Mouse (Mus musculus) urinary bladder, adult 18-20 months (tissue): ENCODE results near the gene Olfr1024.

Experiments
- DNase-seq, 2 experiments: peaks; one replicate each; pipeline ENCODE4 v3.0.0; 2022; ENCODE audit warnings: low spot score in 2 of 2, mixed read lengths in 2 of 2

Gene Olfr1024

DNA sequence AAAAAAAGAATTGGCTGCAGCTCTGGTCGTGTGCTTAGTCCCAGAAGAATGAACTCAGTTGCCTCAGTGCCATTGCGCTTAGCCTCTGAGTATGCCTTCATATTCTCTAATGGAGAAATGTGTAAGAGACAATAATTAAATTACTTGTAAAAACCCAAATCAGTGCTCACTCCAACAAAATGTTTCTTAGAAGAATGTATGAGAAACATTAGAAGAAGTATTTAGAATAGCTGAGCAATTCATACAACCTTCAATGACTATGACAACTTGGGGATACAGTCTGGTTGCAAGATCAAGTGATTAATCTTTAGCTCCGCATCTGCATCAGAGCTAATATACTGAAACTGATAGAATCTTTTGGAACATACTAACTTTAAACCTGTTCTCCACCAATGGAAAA, at the start of gene Olfr1024:
Olfr1024 (minus strand) TSS at position 101 of the 400 bp plus-strand sequence.
- DNase-seq = no peak

DNA sequence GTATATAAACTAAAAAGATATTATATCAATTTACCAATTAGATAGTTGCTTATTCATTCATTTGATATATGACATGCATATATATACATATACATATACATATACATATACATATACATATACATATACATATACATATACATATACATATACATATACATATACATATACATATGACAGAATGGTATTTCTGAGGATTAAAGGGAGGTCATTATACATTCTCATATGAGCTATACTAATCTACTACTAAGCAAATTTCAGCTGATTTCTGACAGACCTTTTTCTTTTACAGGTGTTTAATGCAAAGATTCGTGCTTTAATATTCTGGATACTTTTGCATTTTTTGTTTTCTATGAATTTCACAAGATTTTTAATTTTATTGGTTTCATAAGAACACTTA, 45.3 kb upstream of the Olfr1024 start, which contains the start of gene Olfr1028:
Olfr1028 (plus strand) TSS at position 301 of the 400 bp plus-strand sequence.
- no peak for DNase-seq

DNA sequence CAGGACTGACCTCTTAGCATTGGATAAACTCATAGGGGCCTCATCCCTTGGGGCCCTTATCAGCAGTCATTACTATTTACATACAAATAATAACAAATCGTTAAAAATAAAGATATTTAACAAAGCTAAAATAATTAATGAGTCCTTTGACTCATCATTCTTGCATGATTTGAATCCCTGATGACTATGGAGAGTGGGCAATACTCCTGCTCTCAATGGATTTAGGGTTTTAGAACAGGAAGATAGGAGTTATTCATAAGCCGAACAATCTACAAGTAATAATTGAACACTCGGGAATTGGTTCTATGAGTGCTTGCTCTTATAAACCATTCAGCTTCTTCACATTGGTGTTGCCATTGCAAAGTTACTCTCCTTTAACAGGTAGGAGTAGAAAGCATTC, 16.4 kb upstream of the Olfr1024 start, which contains the start of gene Olfr1026:
Olfr1026 (plus strand) TSS at position 301 of the 400 bp plus-strand sequence.
- DNase-seq = no peak

DNA sequence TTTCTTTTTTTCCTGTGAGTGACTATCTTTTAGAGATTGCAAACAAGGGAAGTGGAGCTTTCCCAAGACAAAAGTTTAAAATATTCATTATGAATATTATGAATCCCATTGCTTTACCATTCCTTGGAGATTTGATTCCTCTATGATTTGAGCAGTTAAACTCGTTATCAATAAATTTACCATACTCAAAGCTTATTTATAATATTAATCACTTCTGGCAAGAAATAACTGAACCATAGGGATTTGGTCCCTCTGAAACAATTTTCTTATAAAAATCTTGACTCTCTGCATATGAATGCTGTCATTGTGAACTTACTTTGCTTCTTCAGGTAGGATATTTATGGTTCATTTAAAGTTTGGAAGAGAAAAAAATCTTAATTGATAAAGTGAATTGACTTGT, 10.0 kb upstream of the Olfr1024 start, which contains the start of gene Olfr1025-ps1:
Olfr1025-ps1 (plus strand) TSS at position 301 of the 400 bp plus-strand sequence.
- no peak for DNase-seq

DNA sequence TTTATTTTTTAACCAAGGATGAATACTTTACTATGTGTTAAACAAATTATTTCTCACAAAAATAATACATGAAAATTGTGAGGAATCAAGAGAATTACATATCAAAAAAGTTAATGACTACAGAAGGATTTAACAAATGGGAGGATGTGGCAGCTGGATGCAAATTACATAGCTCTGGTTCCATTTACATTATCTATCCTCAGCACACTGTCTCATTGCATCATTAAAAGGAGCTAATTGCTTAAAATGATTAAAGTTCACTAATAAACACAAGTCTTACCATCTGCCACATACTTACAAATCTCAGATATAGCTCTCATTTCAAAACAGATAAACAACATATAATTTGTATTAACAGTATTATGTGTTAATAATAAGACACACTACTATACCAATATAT, 8.3 kb upstream of the Olfr1024 start:
- no peak for DNase-seq

DNA sequence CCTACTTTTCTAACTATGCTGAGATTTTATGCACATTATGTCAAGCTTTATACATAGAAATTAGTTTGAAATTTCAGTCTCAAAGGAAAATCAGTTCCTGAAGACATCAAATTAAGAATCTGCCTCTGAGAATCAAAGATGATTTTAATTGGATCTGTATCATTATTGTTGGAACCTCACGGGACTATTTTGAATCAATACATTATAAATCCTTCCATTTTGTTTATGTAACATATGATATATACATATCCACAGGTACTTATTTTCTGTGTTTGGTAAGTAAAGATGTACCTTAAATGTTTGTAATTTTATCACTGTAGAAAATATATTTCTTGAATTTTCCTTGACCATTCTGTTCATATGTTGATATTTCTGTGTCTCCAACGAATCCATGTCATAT, 19.5 kb downstream of the Olfr1024 start, which contains the start of gene Olfr1023:
Olfr1023 (plus strand) TSS at position 301 of the 400 bp plus-strand sequence.
- DNase-seq = no peak

GRCm38 (mm10) chr2:85868294-85868693, 36.6 kb downstream of the Olfr1024 start, which contains the start of gene Olfr1022:
TSS of gene Olfr1022 (plus strand) at chr2:85868594.
- no peak for DNase-seq
